Mouse (Mus musculus) C2C12 (cell line): ENCODE data around the gene Itga7.
A peak's percentile ranks its signal among the peaks of the same experiment; 100 is the strongest.

Experiments used
- CEBPB ChIP-seq: IDR thresholded peaks from one replicate; pipeline ENCODE4 v1.6.1; 2011; ENCODE audit warnings: low read depth, mild to moderate bottlenecking, control low read depth, moderate library complexity
- CTCF ChIP-seq: IDR thresholded peaks from one replicate; pipeline ENCODE4 v1.5.1; 2011; ENCODE audit not compliant: control insufficient read depth, insufficient read depth, insufficient read length
- MAX ChIP-seq: IDR thresholded peaks from one replicate; pipeline ENCODE4 v1.6.1; 2011; ENCODE audit warnings: mild to moderate bottlenecking, control low read depth
- MYOD1 ChIP-seq: IDR thresholded peaks from one replicate; pipeline ENCODE4 v1.6.1; 2011; ENCODE audit warnings: low read depth; ENCODE audit not compliant: control insufficient read depth, insufficient read length
- MYOG ChIP-seq: IDR thresholded peaks from one replicate; pipeline ENCODE4 v1.6.1; 2011; ENCODE audit not compliant: control insufficient read depth, insufficient read length; ENCODE audit errors: extremely low read depth
- USF1 ChIP-seq: IDR thresholded peaks from one replicate; pipeline ENCODE4 v1.6.1; 2011; ENCODE audit warnings: low read depth, mild to moderate bottlenecking, control low read depth, moderate library complexity

DNA sequence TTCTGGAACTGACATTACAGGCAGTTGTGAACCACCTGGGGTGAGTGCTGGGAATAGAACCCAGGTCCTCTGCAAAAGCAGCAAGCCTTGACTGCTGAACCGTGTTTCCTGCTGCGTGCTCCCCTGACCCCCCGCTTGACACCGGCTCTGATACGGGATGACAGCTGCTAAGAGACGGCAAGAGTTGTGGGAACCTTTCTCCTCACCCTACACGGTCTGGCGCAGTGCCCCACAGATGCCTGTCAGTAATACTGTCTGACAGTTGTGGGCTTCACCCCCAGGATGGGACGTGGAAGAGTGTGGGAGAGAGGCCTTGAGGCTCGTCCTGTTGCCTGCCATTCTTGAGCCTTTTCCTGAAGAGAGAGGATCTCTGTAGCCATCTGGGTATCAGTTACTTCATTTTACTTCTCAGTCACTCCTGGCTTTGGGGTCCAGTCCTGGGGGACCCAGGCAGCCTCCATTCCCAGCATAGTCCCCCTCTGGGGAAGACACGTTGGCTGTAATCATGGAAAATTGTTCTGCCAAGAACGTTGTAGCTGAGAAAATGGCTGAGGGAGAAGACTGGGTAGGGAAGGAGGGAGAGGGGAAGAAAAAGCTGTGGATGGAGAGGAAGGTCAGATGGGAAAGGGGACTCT lies 4.3 kb downstream of the Itga7 start:
- TF ChIP-seq USF1 (no peak), CTCF (no peak), MYOD1 (peak; percentile 99), CEBPB (no peak), MAX (no peak), MYOG (no peak)
